In genomic region chr16:48750145-48750827, GRCm38 (mm10) we compare ENCODE assay signal across 10 mouse cellular contexts. TPM values are rescaled to one million over a fixed set of nuclear protein-coding genes. Genes with fewer than 3 reads are reported as not detected.
DNase-seq lines count a peak whose midpoint lies in the region; ATAC-seq and TF ChIP-seq lines count a peak whose summit lies in the region.
"Had no signal": no experiment of that assay in that cellular context is flagged by ENCODE, and none has a peak within 500 bp of the region (broad histone marks: within the 10 kb centered on the region; RNA-seq: fewer than 3 reads in every experiment).

No protein-coding gene starts in this region.

- intact Hi-C loops in gastrocnemius, postnatal 36 days (cut with DNase I) = no loop called here
- intact Hi-C loops in gastrocnemius, postnatal 14 days (cut with DNase I; ENCODE audit: low total_unique reads) = no loop called here
- intact Hi-C loops in heart, adult 2 months (cut with DNase I) = no loop called here

- TF ChIP-seq POLR2A in heart, adult 2 months (IDR thresholded peaks at IDR 0.05; ENCODE audit: insufficient read depth, low read depth, low read length) = no peak

- no peaks in the 10 kb centered on the region for H3K4me1 ChIP-seq in embryonic facial prominence, embryonic 11.5 days (ENCODE audit: control insufficient read depth, insufficient read depth, low read length)
- H3K4me1 ChIP-seq in hindbrain, postnatal 0 days (ENCODE audit: insufficient read depth, low read length) = no peaks in the 10 kb centered on the region
- H3K4me1 ChIP-seq in neural tube, embryonic 14.5 days (ENCODE audit: control insufficient read depth, insufficient read depth, low read length) = no peaks in the 10 kb centered on the region
- no peaks in the 10 kb centered on the region for H3K4me1 ChIP-seq in heart, adult 2 months (ENCODE audit: control insufficient read depth, insufficient read depth, low read length)

- no peaks in the 10 kb centered on the region for H3K27me3 ChIP-seq in embryonic facial prominence, embryonic 11.5 days (ENCODE audit: control insufficient read depth, insufficient read depth, low read length)
- H3K27me3 ChIP-seq in hindbrain, postnatal 0 days (ENCODE audit: insufficient read depth, low read length) = no peaks in the 10 kb centered on the region
- H3K27me3 ChIP-seq in neural tube, embryonic 14.5 days (ENCODE audit: control insufficient read depth, insufficient read depth, low read length) = no peaks in the 10 kb centered on the region
- no peaks in the 10 kb centered on the region for H3K27me3 ChIP-seq in heart, adult 2 months (ENCODE audit: control insufficient read depth, insufficient read depth, low read length)

- no peaks in the 10 kb centered on the region for H3K36me3 ChIP-seq in embryonic facial prominence, embryonic 11.5 days (replicated peaks; ENCODE audit: control insufficient read depth, insufficient read depth, low read depth, low read length)
- no peaks in the 10 kb centered on the region for H3K36me3 ChIP-seq in hindbrain, postnatal 0 days (ENCODE audit: insufficient read depth, low read length)
- no peaks in the 10 kb centered on the region for H3K36me3 ChIP-seq in neural tube, embryonic 14.5 days (ENCODE audit: control insufficient read depth, insufficient read depth, low read length)
- H3K36me3 ChIP-seq in heart, adult 2 months (ENCODE audit: control insufficient read depth, insufficient read depth, low read length) = no peaks in the 10 kb centered on the region

- peak overlapping the region; percentile 10; the same call in 1 of the 2 replicates for H3K4me3 ChIP-seq in embryonic facial prominence, embryonic 11.5 days (ENCODE audit: low read depth, low read length)
- H3K4me3 ChIP-seq in hindbrain, postnatal 0 days (ENCODE audit: low read length) = 0 out of 2 replicates have a peak overlapping the region, but pooled peaks have one; percentile 16
- H3K4me3 ChIP-seq in neural tube, embryonic 14.5 days (ENCODE audit: low read depth, low read length) = peak overlapping the region; percentile 3; the same call in 1 of the 2 replicates
- H3K4me3 ChIP-seq in heart, adult 2 months = no peak overlapping the region

- WGBS in embryonic facial prominence, embryonic 11.5 days = 14% methylated on average over 26 of the region's 26 CpGs
- WGBS in hindbrain, postnatal 0 days = 14% methylated on average over 26 of the region's 26 CpGs
- 23% methylated on average over 26 of the region's 26 CpGs for WGBS in neural tube, embryonic 14.5 days
- WGBS in heart, adult 2 months = 21% methylated on average over 26 of the region's 26 CpGs

- no peak overlapping the region for H3K9ac ChIP-seq in embryonic facial prominence, embryonic 11.5 days (replicated peaks; ENCODE audit: low read length)
- H3K9ac ChIP-seq in hindbrain, postnatal 0 days (replicated peaks; ENCODE audit: low read length) = no peak overlapping the region
- no peak overlapping the region; the same call in 1 of the 2 replicates for H3K9ac ChIP-seq in neural tube, embryonic 14.5 days (replicated peaks; ENCODE audit: low read depth, low read length)
- no peak overlapping the region for H3K9ac ChIP-seq in heart, adult 2 months (ENCODE audit: low read depth, low read length)

- no peak for TF ChIP-seq CTCF in hindbrain, postnatal 0 days (IDR thresholded peaks at IDR 0.05; ENCODE audit: low read depth)
- no peak for TF ChIP-seq CTCF in heart, adult 2 months (IDR thresholded peaks at IDR 0.05)

- peak overlapping the region; percentile 42 for H3K4me2 ChIP-seq in embryonic facial prominence, embryonic 11.5 days (ENCODE audit: low read depth, low read length)
- H3K4me2 ChIP-seq in hindbrain, postnatal 0 days (ENCODE audit: low read depth, low read length) = peak overlapping the region; percentile 50
- peak overlapping the region; percentile 32; the same call in 1 of the 2 replicates for H3K4me2 ChIP-seq in neural tube, embryonic 14.5 days (ENCODE audit: low read depth, low read length)

- ATAC-seq in embryonic facial prominence, embryonic 11.5 days (replicated peaks; ENCODE audit: insufficient number of reproducible peaks, low FRiP score, low TSS enrichment, low read depth) = no peak
- ATAC-seq in hindbrain, postnatal 0 days = peak; percentile 43; the same call in 1 of the 2 replicates
- no peak for ATAC-seq in neural tube, embryonic 14.5 days (ENCODE audit: low read depth)

- peak; percentile 4 to 20 for DNase-seq in layer of hippocampus, postnatal 14 days (ENCODE audit: low spot score in 2 of 2)
- no peak for DNase-seq in layer of hippocampus, postnatal 25 days (ENCODE audit: extremely low spot score in 1 of 2, low spot score in 1 of 2)
- peak; percentile 26 for DNase-seq in embryonic facial prominence, embryonic 11.5 days (ENCODE audit: low spot score)
- DNase-seq in hindbrain, postnatal 0 days (ENCODE audit: low spot score) = peak; percentile 22
- no peak for DNase-seq in gastrocnemius, postnatal 36 days
- DNase-seq in gastrocnemius, postnatal 14 days = no peak
- no peak for DNase-seq in heart, adult 2 months
- DNase-seq: adrenal gland, adult 2 months; kidney, adult 11 months had no signal

- no peaks in the 10 kb centered on the region for H3K79me2 ChIP-seq in heart, adult 2 months (replicated peaks; ENCODE audit: control insufficient read depth, insufficient read depth, low read length)

- TF ChIP-seq EP300 in heart, adult 2 months (IDR thresholded peaks at IDR 0.05; ENCODE audit: insufficient read depth, low read depth, low read length) = no peak

- H3K9me3 ChIP-seq in embryonic facial prominence, embryonic 11.5 days (replicated peaks; ENCODE audit: control insufficient read depth, low read length) = no peaks in the 10 kb centered on the region
- H3K9me3 ChIP-seq in hindbrain, postnatal 0 days (ENCODE audit: low read length) = no peaks in the 10 kb centered on the region
- no peaks in the 10 kb centered on the region for H3K9me3 ChIP-seq in neural tube, embryonic 14.5 days (ENCODE audit: control insufficient read depth, low read length)

- H3K27ac ChIP-seq in embryonic facial prominence, embryonic 11.5 days (replicated peaks; ENCODE audit: low read depth, low read length) = no peak overlapping the region
- H3K27ac ChIP-seq in hindbrain, postnatal 0 days = no peak overlapping the region
- H3K27ac ChIP-seq in neural tube, embryonic 14.5 days (ENCODE audit: low read depth, low read length) = no peak overlapping the region
- H3K27ac ChIP-seq in heart, adult 2 months = no peak overlapping the region

RNA-seq across cellular contexts. Expression of gene Trat1, which starts 21.5 kb away (rescaled TPM):
- under 1 TPM; 0.07 to 0.55 TPM for total RNA-seq in layer of hippocampus, postnatal 14 days (2021)
- under 1 TPM; 0.47 TPM for total RNA-seq in layer of hippocampus, postnatal 25 days (2021)
- polyA plus RNA-seq in embryonic facial prominence, embryonic 11.5 days (2014; fragmentation: Nextera tagmentation; extraction: Ambion mirVana) = not detected in 2 replicates
- under 0.01 and 0.04 TPM in 2 replicates for total RNA-seq in hindbrain, postnatal 0 days (2014; rRNA removed)
- 0.29 TPM in 1 of 2 replicates, not detected in the other for polyA plus RNA-seq in hindbrain, postnatal 0 days (2015; fragmentation: Nextera tagmentation; extraction: Ambion mirVana)
- 0.14 and 0.33 TPM in 2 replicates for polyA plus RNA-seq in neural tube, embryonic 14.5 days (2014; fragmentation: Nextera tagmentation; extraction: Ambion mirVana)
- total RNA-seq in gastrocnemius, postnatal 36 days (2021) = under 1 TPM in 1 of 2 experiments, not detected in 1; 0.46 TPM
- total RNA-seq in gastrocnemius, postnatal 14 days (2021) = not detected
- under 1 TPM in 1 of 2 experiments, not detected in 1; 0.25 TPM for total RNA-seq in heart, adult 2 months (2021)
- 0.04 and 0.12 TPM in 2 replicates for polyA plus RNA-seq in heart, adult 2 months (2012; rRNA removed)
- total RNA-seq: adrenal gland, adult 2 months had no signal
- polyA plus RNA-seq: adrenal gland, adult 2 months had no signal

Comparison
In these comparisons a context has a peak if more than half of its experiments do, and no peak if none do; other contexts are left out.
1. DNase-seq: peak in layer of hippocampus, postnatal 14 days (2 of 2), embryonic facial prominence, embryonic 11.5 days (single experiment) and hindbrain, postnatal 0 days (single experiment); none in layer of hippocampus, postnatal 25 days (0 of 2), gastrocnemius, postnatal 36 days (0 of 2), gastrocnemius, postnatal 14 days (single experiment) and heart, adult 2 months (0 of 2).
2. Peak in every context shown above with its lines, with median percentiles within 50 percentile points of each other: H3K4me2 ChIP-seq.